Mouse (Mus musculus): Measurements from ENCODE around the gene Nrarp.

GRCm38 (mm10) chr2:25183336-25183735, 2.8 kb downstream of the Nrarp start:
- TF ChIP-seq CTCF (IDR thresholded peaks at IDR 0.05; ENCODE audit: insufficient read depth, low read depth, low read length) (no peak), POLR2A (IDR thresholded peaks at IDR 0.05; ENCODE audit: insufficient read depth, low read depth, low read length) (no peak)
